Mouse (Mus musculus): Measurements from ENCODE around the gene Prr15l. TPM values are rescaled to one million over a fixed set of nuclear protein-coding genes. Genes with fewer than 3 reads are reported as not detected.

Prr15l gene
- total and polyA plus RNA-seq, 2 experiments from 2014 or later, result 0.10 to 0.71 TPM

- no peak for TF ChIP-seq CTCF (IDR thresholded peaks at IDR 0.05; ENCODE audit: low read depth)
Observed at GRCm38 (mm10) chr11:96891784-96892527, 35.9 kb upstream of the Prr15l start.

GRCm38 (mm10) chr11:96893203-96893842 lies 34.6 kb upstream of the Prr15l start:
- H3K9ac ChIP-seq (replicated peaks; ENCODE audit: low read length), result no peak overlapping the region
- H3K27me3 ChIP-seq (ENCODE audit: insufficient read depth, low read length), result no peaks in the 10 kb centered on the region
- ATAC-seq (peak; percentile 49; the same call in 1 of the 2 replicates), DNase-seq (ENCODE audit: low spot score) (no peak)
- H3K27ac ChIP-seq, result no peak overlapping the region
- no peaks in the 10 kb centered on the region for H3K9me3 ChIP-seq (ENCODE audit: low read length)
- no peaks in the 10 kb centered on the region for H3K36me3 ChIP-seq (ENCODE audit: insufficient read depth, low read length)
- 0 out of 2 replicates have a peak, but pooled peaks cover 7% of the 10 kb centered on the region for H3K4me1 ChIP-seq (ENCODE audit: insufficient read depth, low read length)
- no peak overlapping the region for H3K4me2 ChIP-seq (ENCODE audit: low read depth, low read length)
- 22% methylated on average over 11 of the region's 11 CpGs for WGBS
- no peak overlapping the region for H3K4me3 ChIP-seq (ENCODE audit: low read length)
- no peak for TF ChIP-seq CTCF (IDR thresholded peaks at IDR 0.05; ENCODE audit: low read depth)

More at GRCm38 (mm10) chr11:96891784-96892527, 35.9 kb upstream of the Prr15l start:
- no peak overlapping the region for H3K4me3 ChIP-seq (ENCODE audit: low read length)
- ATAC-seq (no peak), DNase-seq (ENCODE audit: low spot score) (no peak)
- H3K9ac ChIP-seq (replicated peaks; ENCODE audit: low read length), result no peak overlapping the region
- H3K27me3 ChIP-seq (ENCODE audit: insufficient read depth, low read length), result no peaks in the 10 kb centered on the region
- H3K4me1 ChIP-seq (ENCODE audit: insufficient read depth, low read length), result 0 out of 2 replicates have a peak, but pooled peaks cover 7% of the 10 kb centered on the region
- H3K27ac ChIP-seq, result no peak overlapping the region
- 32% methylated on average over 14 of the region's 14 CpGs for WGBS
- no peaks in the 10 kb centered on the region for H3K9me3 ChIP-seq (ENCODE audit: low read length)
- no peak overlapping the region for H3K4me2 ChIP-seq (ENCODE audit: low read depth, low read length)
- H3K36me3 ChIP-seq (ENCODE audit: insufficient read depth, low read length), result no peaks in the 10 kb centered on the region

- H3K4me1 ChIP-seq (ENCODE audit: insufficient read depth, low read length), result 0 out of 2 replicates have a peak, but pooled peaks cover 7% of the 10 kb centered on the region
- H3K4me3 ChIP-seq (ENCODE audit: low read length), result no peak overlapping the region
- 96% methylated on average over 4 of the region's 4 CpGs for WGBS
- no peak for TF ChIP-seq CTCF (IDR thresholded peaks at IDR 0.05; ENCODE audit: low read depth)
- no peak for ATAC-seq
- no peak overlapping the region for H3K4me2 ChIP-seq (ENCODE audit: low read depth, low read length)
- no peaks in the 10 kb centered on the region for H3K27me3 ChIP-seq (ENCODE audit: insufficient read depth, low read length)
- no peak for DNase-seq (ENCODE audit: low spot score)
- no peak overlapping the region for H3K9ac ChIP-seq (replicated peaks; ENCODE audit: low read length)
- no peaks in the 10 kb centered on the region for H3K36me3 ChIP-seq (ENCODE audit: insufficient read depth, low read length)
- H3K9me3 ChIP-seq (ENCODE audit: low read length), result no peaks in the 10 kb centered on the region
- no peak overlapping the region for H3K27ac ChIP-seq
Observed at GRCm38 (mm10) chr11:96895886-96896285, 32.0 kb upstream of the Prr15l start.

GRCm38 (mm10) chr11:96899449-96900306 lies 28.2 kb upstream of the Prr15l start:
- Histone ChIP-seq H3K9ac (replicated peaks; ENCODE audit: low read length) (no peak overlapping the region), H3K9me3 (ENCODE audit: low read length) (no peaks in the 10 kb centered on the region), H3K27ac (no peak overlapping the region), H3K36me3 (ENCODE audit: insufficient read depth, low read length) (no peaks in the 10 kb centered on the region), H3K4me3 (ENCODE audit: low read length) (no peak overlapping the region), H3K4me2 (ENCODE audit: low read depth, low read length) (no peak overlapping the region), H3K4me1 (ENCODE audit: insufficient read depth, low read length) (peaks cover 17% of the 10 kb centered on the region; the same call in 1 of the 2 replicates), H3K27me3 (ENCODE audit: insufficient read depth, low read length) (no peaks in the 10 kb centered on the region)
- no peak for TF ChIP-seq CTCF (IDR thresholded peaks at IDR 0.05; ENCODE audit: low read depth)
- no peak for DNase-seq (ENCODE audit: low spot score)
- WGBS, result 36% methylated on average over 12 of the region's 13 CpGs
- no peak for ATAC-seq

- peaks cover 17% of the 10 kb centered on the region for H3K4me1 ChIP-seq (ENCODE audit: insufficient read depth, low read length)
- no peak overlapping the region for H3K4me2 ChIP-seq (ENCODE audit: low read depth, low read length)
- H3K27ac ChIP-seq, result no peak overlapping the region
- ATAC-seq (no peak), DNase-seq (ENCODE audit: low spot score) (no peak)
- no peaks in the 10 kb centered on the region for H3K9me3 ChIP-seq (ENCODE audit: low read length)
- H3K9ac ChIP-seq (replicated peaks; ENCODE audit: low read length), result no peak overlapping the region
- no peaks in the 10 kb centered on the region for H3K36me3 ChIP-seq (ENCODE audit: insufficient read depth, low read length)
- 48% methylated on average over 9 of the region's 9 CpGs for WGBS
- H3K4me3 ChIP-seq (ENCODE audit: low read length), result no peak overlapping the region
- no peak for TF ChIP-seq CTCF (IDR thresholded peaks at IDR 0.05; ENCODE audit: low read depth)
- H3K27me3 ChIP-seq (ENCODE audit: insufficient read depth, low read length), result no peaks in the 10 kb centered on the region
Observed at GRCm38 (mm10) chr11:96901332-96901731, 26.6 kb upstream of the Prr15l start.

All from hindbrain, postnatal 0 days (tissue).